Mouse (Mus musculus) limb, embryonic 12.5 days (tissue): ENCODE data around the gene Npc2. TPM values are rescaled to one million over a fixed set of nuclear protein-coding genes. Genes with fewer than 3 reads are reported as not detected.
A peak's percentile ranks its signal among the peaks of the same experiment; 100 is the strongest.

ENCODE experiments used
- ATAC-seq: fragments of 200-750 bp; cut with Nextera tagmentation; 2 replicates; pipeline ENCODE4 v1.8.0; 2017; ENCODE audit warnings: low read depth, moderate TSS enrichment; ENCODE audit not compliant: insufficient number of reproducible peaks, insufficient read depth, low FRiP score, low TSS enrichment
- H3K27ac ChIP-seq: fragments of 300-500 bp; sonication (generic); 2 replicates; pipeline ENCODE4 v1.5.1; 2016; ENCODE audit warnings: mild to moderate bottlenecking, moderate library complexity
- H3K27me3 ChIP-seq: fragments of 300-500 bp; sonication (generic); 2 replicates; pipeline ENCODE4 v1.6.1; 2016; ENCODE audit warnings: mild to moderate bottlenecking, moderate library complexity
- H3K36me3 ChIP-seq: fragments of 300-500 bp; sonication (generic); 2 replicates; pipeline ENCODE4 v1.6.1; 2016; ENCODE audit warnings: mild to moderate bottlenecking, moderate library complexity
- H3K4me1 ChIP-seq: fragments of 300-500 bp; sonication (generic); replicated peaks from 2 replicates; pipeline ENCODE4 v1.6.1; 2016
- H3K4me2 ChIP-seq: fragments of 300-500 bp; sonication (generic); 2 replicates; pipeline ENCODE4 v1.6.1; 2016; ENCODE audit warnings: mild to moderate bottlenecking, moderate library complexity
- H3K4me3 ChIP-seq: fragments of 300-500 bp; sonication (generic); replicated peaks from 2 replicates; pipeline ENCODE4 v1.5.1; 2016; ENCODE audit warnings: mild to moderate bottlenecking
- H3K9ac ChIP-seq: fragments of 300-500 bp; sonication (generic); replicated peaks from 2 replicates; pipeline ENCODE4 v1.6.1; 2016; ENCODE audit warnings: mild to moderate bottlenecking, moderate library complexity
- H3K9me3 ChIP-seq: fragments of 300-500 bp; sonication (generic); 2 replicates; pipeline ENCODE4 v1.6.1; 2016; ENCODE audit warnings: mild to moderate bottlenecking, moderate library complexity
- WGBS: fragments of 180-500 bp; shearing (Covaris S2); methylation state at CpG from one replicate; pipeline ENCODE4 v1.1.7; 2016; 5-methylcytosine and 5-hydroxymethylcytosine counted together
- polyA plus RNA-seq: library from polyadenylated mRNA; unstranded; fragments of >200 nt; fragmentation: Nextera tagmentation; extraction: Ambion mirVana; gene quantifications from 2 replicates; pipeline ENCODE4 v1.2.1, GENCODE M21; 2016

Npc2 gene
- polyA plus RNA-seq, 1 experiment from 2014 or later, result 67.4 TPM

GRCm38 (mm10) chr12:84759063-84759462, 13.9 kb downstream of the Npc2 start:
- Histone ChIP-seq H3K36me3 (peaks cover 78% of the 10 kb centered on the region), H3K4me1 (no peaks in the 10 kb centered on the region)

GRCm38 (mm10) chr12:84756016-84756415, 16.9 kb downstream of the Npc2 start:
- Histone ChIP-seq H3K9ac (no peak overlapping the region), H3K27me3 (no peaks in the 10 kb centered on the region), H3K36me3 (peaks cover 48% of the 10 kb centered on the region), H3K27ac (no peak overlapping the region), H3K4me3 (no peak overlapping the region), H3K4me2 (no peak overlapping the region), H3K9me3 (no peaks in the 10 kb centered on the region), H3K4me1 (peaks cover 8% of the 10 kb centered on the region)
- WGBS, result 90% methylated on average over 10 of the region's 10 CpGs
- ATAC-seq, result no peak

More at GRCm38 (mm10) chr12:84759063-84759462, 13.9 kb downstream of the Npc2 start:
- 73% methylated on average over 2 of the region's 2 CpGs for WGBS
- H3K4me3 ChIP-seq, result no peak overlapping the region
- no peaks in the 10 kb centered on the region for H3K27me3 ChIP-seq
- no peak overlapping the region for H3K9ac ChIP-seq
- no peak overlapping the region for H3K4me2 ChIP-seq
- ATAC-seq, result no peak
- no peak overlapping the region for H3K27ac ChIP-seq
- no peaks in the 10 kb centered on the region for H3K9me3 ChIP-seq

- 68% methylated on average over 16 of the region's 16 CpGs for WGBS
- Histone ChIP-seq H3K9ac (no peak overlapping the region), H3K4me2 (no peak overlapping the region), H3K36me3 (peaks cover 39% of the 10 kb centered on the region), H3K4me3 (no peak overlapping the region), H3K9me3 (no peaks in the 10 kb centered on the region), H3K27ac (no peak overlapping the region), H3K27me3 (no peaks in the 10 kb centered on the region), H3K4me1 (peaks cover 8% of the 10 kb centered on the region)
- ATAC-seq, result 0 out of 2 replicates have a peak, but pooled peaks have one; percentile 32
Observed at GRCm38 (mm10) chr12:84755008-84755695, 17.8 kb downstream of the Npc2 start.

GRCm38 (mm10) chr12:84752131-84752977, 20.6 kb downstream of the Npc2 start:
- Histone ChIP-seq H3K4me3 (no peak overlapping the region), H3K4me2 (no peak overlapping the region), H3K9ac (no peak overlapping the region), H3K36me3 (peaks cover 19% of the 10 kb centered on the region), H3K4me1 (peaks cover 8% of the 10 kb centered on the region), H3K27ac (no peak overlapping the region), H3K27me3 (no peaks in the 10 kb centered on the region), H3K9me3 (no peaks in the 10 kb centered on the region)
- no peak for ATAC-seq
- 36% methylated on average over 14 of the region's 14 CpGs for WGBS

- Histone ChIP-seq H3K27me3 (no peaks in the 10 kb centered on the region; the same call in 1 of the 2 replicates), H3K27ac (no peak overlapping the region), H3K4me3 (no peak overlapping the region), H3K9ac (no peak overlapping the region), H3K4me2 (no peak overlapping the region), H3K4me1 (peaks cover 8% of the 10 kb centered on the region), H3K9me3 (no peaks in the 10 kb centered on the region), H3K36me3 (peaks cover 2% of the 10 kb centered on the region)
- WGBS, result 50% methylated on average over 14 of the region's 14 CpGs
- no peak for ATAC-seq
Observed at GRCm38 (mm10) chr12:84750661-84751060, 22.3 kb downstream of the Npc2 start.

GRCm38 (mm10) chr12:84748134-84748533, 24.8 kb downstream of the Npc2 start:
- no peak for ATAC-seq
- Histone ChIP-seq H3K4me1 (peaks cover 8% of the 10 kb centered on the region), H3K27me3 (no peaks in the 10 kb centered on the region; the same call in 1 of the 2 replicates), H3K4me3 (no peak overlapping the region), H3K9me3 (no peaks in the 10 kb centered on the region), H3K4me2 (no peak overlapping the region), H3K36me3 (no peaks in the 10 kb centered on the region), H3K27ac (no peak overlapping the region), H3K9ac (no peak overlapping the region)
- 83% methylated on average over 3 of the region's 3 CpGs for WGBS

GRCm38 (mm10) chr12:84745700-84746099, 27.3 kb downstream of the Npc2 start:
- Histone ChIP-seq H3K4me1 (no peaks in the 10 kb centered on the region), H3K27me3 (no peaks in the 10 kb centered on the region; the same call in 1 of the 2 replicates), H3K4me2 (no peak overlapping the region), H3K9ac (no peak overlapping the region), H3K9me3 (no peaks in the 10 kb centered on the region), H3K36me3 (no peaks in the 10 kb centered on the region), H3K4me3 (no peak overlapping the region), H3K27ac (no peak overlapping the region)
- ATAC-seq, result no peak
- 69% methylated on average over 4 of the region's 4 CpGs for WGBS

GRCm38 (mm10) chr12:84743496-84743895, 29.5 kb downstream of the Npc2 start:
- 84% methylated on average over 10 of the region's 10 CpGs for WGBS
- Histone ChIP-seq H3K9me3 (no peaks in the 10 kb centered on the region), H3K4me3 (no peak overlapping the region), H3K27ac (no peak overlapping the region), H3K36me3 (no peaks in the 10 kb centered on the region), H3K4me2 (no peak overlapping the region), H3K9ac (no peak overlapping the region), H3K4me1 (no peaks in the 10 kb centered on the region), H3K27me3 (no peaks in the 10 kb centered on the region; the same call in 1 of the 2 replicates)
- ATAC-seq, result no peak

- Histone ChIP-seq H3K36me3 (no peaks in the 10 kb centered on the region), H3K27ac (no peak overlapping the region), H3K9ac (no peak overlapping the region), H3K4me3 (no peak overlapping the region), H3K27me3 (no peaks in the 10 kb centered on the region), H3K4me1 (no peaks in the 10 kb centered on the region), H3K4me2 (no peak overlapping the region), H3K9me3 (no peaks in the 10 kb centered on the region)
- WGBS, result 67% methylated on average over 13 of the region's 13 CpGs
- ATAC-seq, result no peak
Observed at GRCm38 (mm10) chr12:84733366-84733765, 39.6 kb downstream of the Npc2 start.

GRCm38 (mm10) chr12:84728421-84728820, 44.5 kb downstream of the Npc2 start:
- Histone ChIP-seq H3K9ac (no peak overlapping the region), H3K4me1 (no peaks in the 10 kb centered on the region), H3K27me3 (0 out of 2 replicates have a peak, but pooled peaks cover 5% of the 10 kb centered on the region), H3K36me3 (no peaks in the 10 kb centered on the region), H3K4me2 (no peak overlapping the region), H3K9me3 (no peaks in the 10 kb centered on the region), H3K27ac (no peak overlapping the region), H3K4me3 (no peak overlapping the region)
- ATAC-seq, result no peak
- WGBS, result 89% methylated on average over 10 of the region's 10 CpGs

- H3K27ac ChIP-seq, result no peak overlapping the region
- no peak for ATAC-seq
- H3K27me3 ChIP-seq, result 0 out of 2 replicates have a peak, but pooled peaks cover 5% of the 10 kb centered on the region
- no peaks in the 10 kb centered on the region for H3K4me1 ChIP-seq
- H3K9me3 ChIP-seq, result no peaks in the 10 kb centered on the region
- H3K4me3 ChIP-seq, result no peak overlapping the region
- no peak overlapping the region for H3K4me2 ChIP-seq
- no peaks in the 10 kb centered on the region for H3K36me3 ChIP-seq
- WGBS, result 55% methylated on average over 5 of the region's 5 CpGs
- no peak overlapping the region for H3K9ac ChIP-seq
Observed at GRCm38 (mm10) chr12:84727434-84727833, 45.5 kb downstream of the Npc2 start.
